Mouse (Mus musculus) kidney, adult 2 months (tissue): Measurements from ENCODE around the gene 4931428L18Rik.

Experiments
- CTCF ChIP-seq: fragments of 200-500 bp; conservative IDR thresholded peaks from 2 replicates; pipeline ENCODE4 v1.5.1; 2011; ENCODE audit warnings: low read depth, mild to moderate bottlenecking, control low read depth, low read length, moderate library complexity, mixed read lengths; ENCODE audit not compliant: insufficient read depth, insufficient read length
- POLR2A ChIP-seq: fragments of 200-500 bp; IDR thresholded peaks from one replicate; pipeline ENCODE4 v1.6.1; 2011; ENCODE audit warnings: low read depth, low read length, control low read depth

DNA sequence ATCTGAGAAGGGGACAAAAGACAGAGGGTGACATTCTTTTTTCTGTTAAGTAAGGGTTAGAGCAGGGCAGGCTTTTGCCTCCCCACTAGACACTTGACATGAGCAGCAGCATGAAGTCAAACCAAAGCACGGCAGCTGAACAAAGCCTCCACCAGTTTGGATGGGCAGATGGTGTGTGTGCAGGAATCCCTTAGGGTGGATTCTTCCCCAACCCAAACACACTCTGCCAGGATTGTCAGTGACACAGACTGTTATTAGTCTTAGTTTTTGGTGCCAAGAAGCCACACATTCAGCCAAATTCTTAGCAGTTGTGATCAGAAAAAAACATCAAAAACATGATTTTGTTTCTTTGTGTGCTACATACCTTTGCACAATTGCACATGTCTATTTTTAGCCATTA is 44.2 kb downstream of the 4931428L18Rik start:
- TF ChIP-seq CTCF (no peak), POLR2A (no peak)
